Comparison of ENCODE assay signal across 8 mouse cellular contexts in the genomic region with DNA sequence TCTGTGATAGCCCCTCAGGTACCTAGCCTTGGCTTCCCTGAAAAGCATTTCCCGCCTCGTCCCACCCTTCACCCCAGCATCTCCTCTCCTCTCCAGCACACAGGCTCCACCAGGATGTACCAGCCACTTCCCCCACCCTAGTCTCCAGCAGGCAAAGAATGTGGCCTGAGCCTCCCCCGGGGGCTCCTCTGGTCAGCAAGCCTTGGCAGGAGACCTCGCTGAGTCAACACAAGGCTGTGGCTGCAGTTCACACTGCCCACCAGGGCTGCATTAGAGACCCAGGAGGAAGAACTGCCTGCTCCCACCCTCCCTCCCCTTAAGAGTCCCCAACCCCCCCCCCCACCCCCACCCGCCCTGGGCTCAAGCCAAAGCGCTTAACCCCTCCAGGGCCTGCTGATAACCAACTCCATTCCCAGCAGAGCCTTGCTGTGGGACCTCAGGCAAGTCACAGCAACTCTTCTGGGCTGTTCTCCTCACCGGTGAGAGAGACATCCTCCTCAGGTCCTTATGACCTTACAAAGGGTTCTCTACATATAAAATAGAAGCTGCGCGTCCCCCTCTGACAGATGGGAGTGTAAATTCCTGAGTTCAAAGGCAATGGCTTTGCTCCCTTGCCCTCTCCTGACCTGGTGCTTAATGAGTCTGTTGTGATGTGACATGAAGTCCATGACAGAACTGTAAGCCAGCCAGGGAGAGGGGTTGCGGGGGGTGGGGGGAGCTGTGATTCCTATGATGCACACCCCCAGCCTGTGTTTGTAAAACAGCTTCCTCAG. TPM values are rescaled to one million over a fixed set of nuclear protein-coding genes. Genes with fewer than 3 reads are reported as not detected.
DNase-seq lines count a peak whose midpoint lies in the region; ATAC-seq lines count a peak whose summit lies in the region.

No protein-coding gene starts in this region.

- no peak overlapping the region for H3K4me2 ChIP-seq in midbrain, embryonic 11.5 days
- no peak overlapping the region for H3K4me2 ChIP-seq in hindbrain, embryonic 11.5 days (replicated peaks; ENCODE audit: low read depth, low read length)
- H3K4me2 ChIP-seq in limb, embryonic 15.5 days, result no peak overlapping the region

- H3K36me3 ChIP-seq in midbrain, embryonic 10.5 days, result no peaks in the 10 kb centered on the region
- no peaks in the 10 kb centered on the region for H3K36me3 ChIP-seq in midbrain, embryonic 11.5 days (ENCODE audit: control insufficient read depth, insufficient read depth, low read length)
- no peaks in the 10 kb centered on the region for H3K36me3 ChIP-seq in hindbrain, embryonic 11.5 days (ENCODE audit: control insufficient read depth, insufficient read depth, low read length)
- no peaks in the 10 kb centered on the region for H3K36me3 ChIP-seq in limb, embryonic 15.5 days

- peaks cover 67% of the 10 kb centered on the region for H3K4me1 ChIP-seq in midbrain, embryonic 10.5 days
- H3K4me1 ChIP-seq in midbrain, embryonic 11.5 days (ENCODE audit: control insufficient read depth, insufficient read depth, low read length), result peaks cover 28% of the 10 kb centered on the region
- H3K4me1 ChIP-seq in hindbrain, embryonic 11.5 days (replicated peaks; ENCODE audit: control insufficient read depth, insufficient read depth, low read length), result peaks cover 22% of the 10 kb centered on the region
- H3K4me1 ChIP-seq in limb, embryonic 15.5 days, result peaks cover 60% of the 10 kb centered on the region

- ATAC-seq in midbrain, embryonic 11.5 days (ENCODE audit: low FRiP score), result no peak
- no peak for ATAC-seq in hindbrain, embryonic 11.5 days (ENCODE audit: low FRiP score)
- no peak for ATAC-seq in limb, embryonic 15.5 days (ENCODE audit: insufficient number of reproducible peaks, low FRiP score, low TSS enrichment, low read depth)

- no peak for DNase-seq in midbrain, embryonic 10.5 days (ENCODE audit: low spot score)
- no peak for DNase-seq in midbrain, embryonic 11.5 days (ENCODE audit: low spot score, missing footprints)
- no peak for DNase-seq in hindbrain, embryonic 11.5 days (ENCODE audit: low spot score)
- DNase-seq in yolk sac, embryonic 10.5 days (ENCODE audit: low spot score), result peak; percentile 75
- DNase-seq in cerebellum, postnatal 25 days, result no peak
- no peak for DNase-seq in spleen, postnatal 14 days (ENCODE audit: low spot score in 2 of 2)
- DNase-seq in urinary bladder, postnatal 10 days (ENCODE audit: low spot score), result no peak

- no peak overlapping the region for H3K4me3 ChIP-seq in midbrain, embryonic 10.5 days
- H3K4me3 ChIP-seq in midbrain, embryonic 11.5 days (ENCODE audit: low read depth, low read length), result no peak overlapping the region
- no peak overlapping the region for H3K4me3 ChIP-seq in hindbrain, embryonic 11.5 days (ENCODE audit: low read depth, low read length)
- no peak overlapping the region for H3K4me3 ChIP-seq in limb, embryonic 15.5 days

- H3K27ac ChIP-seq in midbrain, embryonic 10.5 days (replicated peaks), result peak overlapping the region; percentile 90
- H3K27ac ChIP-seq in midbrain, embryonic 11.5 days (ENCODE audit: low read depth, low read length), result no peak overlapping the region
- H3K27ac ChIP-seq in hindbrain, embryonic 11.5 days (ENCODE audit: low read depth, low read length), result peak overlapping the region; percentile 70; the same call in 1 of the 2 replicates
- peak overlapping the region; percentile 82 for H3K27ac ChIP-seq in limb, embryonic 15.5 days

- no peak overlapping the region for H3K9ac ChIP-seq in midbrain, embryonic 11.5 days (ENCODE audit: low read length)
- no peak overlapping the region for H3K9ac ChIP-seq in hindbrain, embryonic 11.5 days (ENCODE audit: low read depth, low read length)
- H3K9ac ChIP-seq in limb, embryonic 15.5 days, result no peak overlapping the region

- H3K9me3 ChIP-seq in midbrain, embryonic 10.5 days (replicated peaks), result 0 out of 2 replicates have a peak, but pooled peaks cover 5% of the 10 kb centered on the region
- H3K9me3 ChIP-seq in midbrain, embryonic 11.5 days (ENCODE audit: control insufficient read depth, low read length), result no peaks in the 10 kb centered on the region
- no peaks in the 10 kb centered on the region for H3K9me3 ChIP-seq in hindbrain, embryonic 11.5 days (ENCODE audit: control insufficient read depth, low read length)
- no peaks in the 10 kb centered on the region for H3K9me3 ChIP-seq in limb, embryonic 15.5 days

- H3K27me3 ChIP-seq in midbrain, embryonic 10.5 days (ENCODE audit: low read depth, poor library complexity, severe bottlenecking), result 0 out of 2 replicates have a peak, but pooled peaks cover 6% of the 10 kb centered on the region
- no peaks in the 10 kb centered on the region for H3K27me3 ChIP-seq in midbrain, embryonic 11.5 days (ENCODE audit: control insufficient read depth, insufficient read depth, low read length)
- no peaks in the 10 kb centered on the region for H3K27me3 ChIP-seq in hindbrain, embryonic 11.5 days (ENCODE audit: control insufficient read depth, insufficient read depth, low read length)
- no peaks in the 10 kb centered on the region for H3K27me3 ChIP-seq in limb, embryonic 15.5 days

- WGBS in midbrain, embryonic 10.5 days, result 53% methylated on average over 10 of the region's 10 CpGs
- WGBS in midbrain, embryonic 11.5 days, result 61% methylated on average over 9 of the region's 10 CpGs
- whole genome bisulfite sequencing in hindbrain, embryonic 11.5 days, result 42% methylated on average over 10 of the region's 10 CpGs
- 28% methylated on average over 10 of the region's 10 CpGs for WGBS in limb, embryonic 15.5 days

RNA-seq across cellular contexts. Expression of a gene that starts 8.0 kb away (rescaled TPM):
- 12.9 and 14.3 TPM in 2 replicates for polyA plus RNA-seq in midbrain, embryonic 10.5 days (2016; fragmentation: Nextera tagmentation; extraction: Ambion mirVana)
- polyA plus RNA-seq in midbrain, embryonic 11.5 days (2014; fragmentation: Nextera tagmentation; extraction: Ambion mirVana), result 6.4 and 9.0 TPM in 2 replicates
- polyA plus RNA-seq in hindbrain, embryonic 11.5 days (2014; fragmentation: Nextera tagmentation; extraction: Ambion mirVana), result 7.8 and 9.1 TPM in 2 replicates
- 26.5 and 30.0 TPM in 2 replicates for polyA plus RNA-seq in limb, embryonic 15.5 days (2015; fragmentation: Nextera tagmentation; extraction: Ambion mirVana)

RNA-seq across cellular contexts. Expression of a gene that starts 20.9 kb away (rescaled TPM):
- polyA plus RNA-seq in midbrain, embryonic 10.5 days (2016; fragmentation: Nextera tagmentation; extraction: Ambion mirVana), result not detected in 2 replicates
- polyA plus RNA-seq in midbrain, embryonic 11.5 days (2014; fragmentation: Nextera tagmentation; extraction: Ambion mirVana), result not detected in 2 replicates
- polyA plus RNA-seq in hindbrain, embryonic 11.5 days (2014; fragmentation: Nextera tagmentation; extraction: Ambion mirVana), result not detected in 2 replicates
- polyA plus RNA-seq in limb, embryonic 15.5 days (2015; fragmentation: Nextera tagmentation; extraction: Ambion mirVana), result 0.65 and 0.73 TPM in 2 replicates

RNA-seq across cellular contexts. Expression of a gene that starts 31.6 kb away (rescaled TPM):
- 2.6 TPM in 2 replicates for polyA plus RNA-seq in midbrain, embryonic 10.5 days (2016; fragmentation: Nextera tagmentation; extraction: Ambion mirVana)
- 1.3 and 1.5 TPM in 2 replicates for polyA plus RNA-seq in midbrain, embryonic 11.5 days (2014; fragmentation: Nextera tagmentation; extraction: Ambion mirVana)
- polyA plus RNA-seq in hindbrain, embryonic 11.5 days (2014; fragmentation: Nextera tagmentation; extraction: Ambion mirVana), result 1.8 and 2.4 TPM in 2 replicates
- polyA plus RNA-seq in limb, embryonic 15.5 days (2015; fragmentation: Nextera tagmentation; extraction: Ambion mirVana), result 3.4 and 3.8 TPM in 2 replicates

RNA-seq across cellular contexts. Expression of a gene that starts 42.6 kb away (rescaled TPM):
- 47.1 and 52.8 TPM in 2 replicates for polyA plus RNA-seq in midbrain, embryonic 10.5 days (2016; fragmentation: Nextera tagmentation; extraction: Ambion mirVana)
- polyA plus RNA-seq in midbrain, embryonic 11.5 days (2014; fragmentation: Nextera tagmentation; extraction: Ambion mirVana), result 20.5 and 25.7 TPM in 2 replicates
- polyA plus RNA-seq in hindbrain, embryonic 11.5 days (2014; fragmentation: Nextera tagmentation; extraction: Ambion mirVana), result 26.3 and 26.4 TPM in 2 replicates
- polyA plus RNA-seq in limb, embryonic 15.5 days (2015; fragmentation: Nextera tagmentation; extraction: Ambion mirVana), result 53.2 and 54.4 TPM in 2 replicates
